Mouse (Mus musculus): ENCODE measurements at regions not wholly inside any gene's neighbourhood (a gene's known extent, or its start where the extent isn't known, plus 50 kb on each side); places are given as distances from the start of the nearest gene placed in this dataset.

DNA sequence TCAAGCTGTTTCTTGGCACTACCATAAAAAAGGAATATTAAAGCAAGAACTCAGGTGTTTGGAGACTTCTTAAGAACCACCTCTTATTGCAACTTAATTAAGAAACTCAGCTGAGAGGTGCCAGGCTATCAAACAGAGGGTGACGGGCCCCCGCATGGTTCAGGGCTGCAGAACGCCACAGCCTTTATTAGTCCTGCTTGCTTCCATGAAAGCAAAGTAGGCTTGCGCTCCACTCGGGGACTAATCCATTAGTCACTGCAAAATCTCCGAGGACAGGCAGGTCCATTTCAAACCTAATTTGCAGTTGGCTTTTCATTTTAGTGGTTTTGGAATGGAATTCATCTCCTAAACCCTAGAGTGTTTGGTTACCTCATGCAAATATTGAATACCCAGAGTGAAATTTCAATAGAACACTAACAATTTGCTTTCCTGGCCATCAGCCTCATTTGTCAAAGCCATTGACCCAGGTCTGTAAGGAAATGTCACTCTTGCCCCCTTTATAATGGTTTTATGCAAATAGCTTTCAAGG is 267.7 kb upstream of the Sulf2 start:
- no peak for TF ChIP-seq MAFK (IDR thresholded peaks at IDR 0.05; ENCODE audit: insufficient read depth, low read depth, low read length)
- no peak for TF ChIP-seq CHD2 (IDR thresholded peaks at IDR 0.05; ENCODE audit: low read depth, low read length)
- no peak for TF ChIP-seq ZNF384 (IDR thresholded peaks at IDR 0.05; ENCODE audit: low read depth, low read length)
- no peak for TF ChIP-seq HCFC1 (IDR thresholded peaks at IDR 0.05; ENCODE audit: borderline replicate concordance, insufficient read depth, low read length)
- TF ChIP-seq ZC3H11A (IDR thresholded peaks at IDR 0.05; ENCODE audit: borderline replicate concordance, low read depth, low read length), result no peak
